Mouse (Mus musculus) thymus, adult 2 months (tissue): ENCODE measurements around the gene Rnf40.

Source experiments
- CTCF ChIP-seq: fragments of 200-500 bp; IDR thresholded peaks from 2 replicates; pipeline ENCODE4 v1.5.1; 2012; ENCODE audit warnings: mild to moderate bottlenecking, control low read depth, low read length, moderate library complexity, borderline replicate concordance; ENCODE audit not compliant: control insufficient read depth, poor library complexity, insufficient read depth; ENCODE audit errors: extremely low read depth
- POLR2A ChIP-seq: fragments of 200-500 bp; IDR thresholded peaks from 2 replicates; pipeline ENCODE4 v1.6.1; 2012; ENCODE audit warnings: mild to moderate bottlenecking, low read length, control low read depth, moderate library complexity; ENCODE audit not compliant: control insufficient read depth, poor library complexity, insufficient read depth; ENCODE audit errors: extremely low read depth

- TF ChIP-seq CTCF (no peak), POLR2A (no peak)
These were observed 18.6 kb downstream of the Rnf40 start for GRCm38 (mm10) chr7:127607150-127607549.
